Mouse (Mus musculus) retina, adult 2 months (tissue): Measurements from ENCODE around the gene Foxo6.

Experiments used
- DNase-seq: peaks from one replicate; pipeline ENCODE4 v3.0.0-alpha.2; 2012; ENCODE audit warnings: low read depth, low spot score

The Foxo6 gene

GRCm38 (mm10) chr4:120284187-120284586 is 3.0 kb downstream of the Foxo6 start:
- no peak for DNase-seq

DNA sequence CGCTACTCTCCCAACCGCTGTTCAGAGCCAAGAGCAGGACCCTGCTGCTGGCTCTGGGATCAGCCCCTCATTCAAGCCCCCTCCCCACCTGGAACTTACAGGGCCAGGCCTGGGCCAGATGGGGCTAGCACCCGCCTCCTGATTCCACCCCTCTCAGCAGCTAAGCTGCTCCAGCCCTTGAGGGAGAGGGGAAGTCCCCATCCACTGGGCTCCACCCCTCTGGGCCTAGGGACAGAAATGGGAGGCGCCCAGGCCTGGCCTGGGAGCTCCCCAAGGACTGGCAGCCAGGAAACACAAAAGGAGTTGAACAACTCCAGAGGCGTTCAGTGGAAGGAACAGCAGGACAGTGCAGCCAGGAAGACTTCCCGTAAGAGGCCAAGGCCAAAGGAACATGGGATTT is 4.0 kb downstream of the Foxo6 start:
- no peak for DNase-seq

DNA sequence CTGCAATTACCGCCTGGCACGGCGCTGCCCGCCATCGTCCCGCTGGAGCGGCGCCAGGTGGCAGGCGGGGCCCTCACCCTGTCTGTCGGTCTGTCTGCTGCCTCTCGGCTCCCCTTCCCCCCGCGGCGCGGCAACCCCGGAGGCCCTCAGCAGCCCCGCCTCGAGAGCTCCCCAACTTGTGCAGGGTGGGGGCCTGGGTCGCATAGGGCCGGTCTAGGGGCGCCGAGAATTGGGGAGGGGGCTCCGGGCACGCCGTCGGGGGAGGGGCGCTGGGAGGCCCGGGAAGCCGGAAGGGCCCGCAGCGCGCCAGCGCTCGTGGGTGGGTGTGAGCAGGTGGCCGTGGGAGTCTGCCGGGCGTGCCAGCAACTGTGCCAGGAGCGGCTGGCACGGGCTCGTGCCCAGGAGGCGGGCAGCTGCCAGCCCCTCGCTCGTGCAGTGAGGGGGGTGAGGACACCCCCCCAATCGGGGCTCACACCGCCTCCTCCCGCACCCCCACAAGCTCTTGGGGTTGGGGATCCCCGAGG is 4.5 kb downstream of the Foxo6 start:
- DNase-seq, result no peak

GRCm38 (mm10) chr4:120281011-120281410 is 6.1 kb downstream of the Foxo6 start:
- DNase-seq, result no peak

DNA sequence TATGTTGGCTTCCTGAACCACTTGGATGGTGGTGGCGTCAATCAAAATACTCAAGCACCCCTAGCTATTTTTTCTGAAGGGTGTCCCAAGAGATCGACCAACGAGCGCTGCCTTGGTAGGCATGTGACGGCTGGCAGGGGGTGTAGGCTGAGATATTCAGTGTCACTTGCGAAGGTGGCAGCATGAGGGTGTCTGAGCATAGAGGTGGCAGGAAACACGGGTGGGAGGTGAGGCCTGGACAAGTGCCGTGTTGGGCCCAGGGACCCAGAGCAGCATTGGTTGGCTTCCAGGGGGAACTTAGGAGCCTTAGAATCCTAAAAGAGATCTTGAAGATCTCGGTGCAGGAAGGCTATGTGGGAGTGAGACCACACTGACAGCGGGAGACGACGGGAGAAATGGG is 6.7 kb downstream of the Foxo6 start:
- no peak for DNase-seq

GRCm38 (mm10) chr4:120277255-120277928 is 9.8 kb downstream of the Foxo6 start:
- DNase-seq, result no peak

DNA sequence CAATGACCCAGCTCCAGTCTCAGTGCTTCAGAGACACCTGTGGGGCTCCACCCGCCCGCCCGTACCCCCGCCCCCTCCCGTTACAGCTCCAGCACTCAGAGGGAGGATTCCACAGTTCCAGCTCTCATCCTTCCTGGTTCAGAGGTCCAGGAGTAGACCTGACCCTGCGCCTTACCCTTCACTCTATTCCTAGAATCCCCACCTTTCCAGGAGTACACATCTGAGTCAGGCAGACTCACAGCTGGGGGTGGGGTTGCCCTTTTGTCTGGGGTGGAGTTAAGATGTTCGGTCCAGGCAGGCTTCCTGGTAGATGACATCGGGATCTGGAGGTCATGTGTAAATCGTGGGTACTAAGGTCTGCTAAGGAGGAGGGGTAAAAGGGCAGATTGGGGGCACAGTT is 11.7 kb downstream of the Foxo6 start:
- no peak for DNase-seq

- no peak for DNase-seq
Observed at GRCm38 (mm10) chr4:120273594-120273993, 13.6 kb downstream of the Foxo6 start.

DNA sequence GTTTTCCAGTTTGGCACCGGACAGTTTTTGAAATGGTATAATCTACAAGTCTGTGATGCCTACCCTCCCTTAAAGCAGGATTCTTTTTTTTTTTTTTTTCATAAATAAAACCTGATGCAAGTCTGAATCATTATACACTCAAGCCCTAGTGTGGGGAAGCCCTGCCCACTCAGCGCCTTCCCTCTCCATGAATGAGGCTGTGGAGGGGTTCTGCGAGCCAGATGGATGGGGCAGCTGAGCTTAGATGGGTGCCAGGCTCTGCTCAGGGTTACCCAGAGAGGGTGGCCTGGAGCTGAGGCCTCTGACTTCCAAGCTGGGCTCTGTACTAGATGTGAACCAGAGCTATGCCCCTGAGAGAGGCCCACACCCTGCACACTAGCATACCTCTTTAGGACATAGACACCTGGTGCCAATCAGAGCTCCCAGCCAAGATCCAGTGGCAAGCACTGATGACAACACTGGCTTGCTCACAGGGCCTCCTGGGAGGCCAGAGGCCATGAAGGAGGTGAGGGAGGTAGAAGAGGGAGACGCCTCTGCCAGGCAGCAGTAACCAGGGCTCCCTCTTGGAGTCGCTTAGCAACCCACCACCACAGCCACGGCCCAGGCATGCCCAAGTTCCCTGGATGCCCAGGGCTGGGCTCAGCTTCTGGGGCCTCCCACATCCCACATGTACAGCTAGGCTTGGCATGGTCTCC is 15.1 kb downstream of the Foxo6 start:
- no peak for DNase-seq

DNA sequence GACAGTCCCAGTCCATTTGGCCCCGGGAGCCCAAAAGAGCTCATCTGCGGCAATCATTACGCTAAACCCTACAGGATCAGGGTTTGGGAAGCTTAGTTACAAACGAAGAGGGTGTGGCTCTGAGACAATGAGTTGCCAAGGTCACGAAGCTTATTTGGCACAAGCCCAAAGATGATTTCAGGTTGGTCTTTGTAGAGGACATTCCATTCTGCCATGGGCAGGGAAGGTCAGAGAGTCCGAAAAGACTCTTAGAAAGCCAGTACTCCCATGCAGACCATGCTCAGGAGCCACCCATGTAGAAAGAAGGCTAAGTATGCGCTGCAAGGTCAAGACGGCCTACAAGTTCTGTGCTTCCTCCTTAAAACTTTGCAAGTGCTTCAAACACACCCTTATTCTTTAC is 15.9 kb downstream of the Foxo6 start:
- no peak for DNase-seq

- no peak for DNase-seq
Observed at GRCm38 (mm10) chr4:120270937-120271199, 16.3 kb downstream of the Foxo6 start.

- DNase-seq, result no peak
Observed at GRCm38 (mm10) chr4:120270148-120270936, 16.8 kb downstream of the Foxo6 start.

DNA sequence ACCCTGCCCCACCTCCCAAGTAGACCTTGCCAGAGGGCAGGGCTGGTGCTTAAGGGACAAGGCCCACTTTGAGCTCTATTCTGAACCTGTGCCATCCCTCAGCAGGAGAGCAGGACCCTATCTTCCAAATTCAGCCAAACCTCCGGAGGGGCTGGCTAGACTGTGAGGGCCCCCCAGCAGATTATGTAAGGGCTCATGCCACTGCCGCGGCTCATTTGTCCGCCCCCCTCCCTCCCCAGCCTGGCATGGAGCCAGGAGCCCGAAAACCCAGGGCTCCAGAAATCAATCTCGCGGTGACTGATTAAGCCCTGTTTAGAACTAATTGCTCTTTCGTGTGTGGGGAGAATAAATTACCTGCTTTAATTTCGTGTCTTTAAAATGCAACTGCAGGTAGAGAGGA is 17.7 kb downstream of the Foxo6 start:
- DNase-seq, result no peak

DNA sequence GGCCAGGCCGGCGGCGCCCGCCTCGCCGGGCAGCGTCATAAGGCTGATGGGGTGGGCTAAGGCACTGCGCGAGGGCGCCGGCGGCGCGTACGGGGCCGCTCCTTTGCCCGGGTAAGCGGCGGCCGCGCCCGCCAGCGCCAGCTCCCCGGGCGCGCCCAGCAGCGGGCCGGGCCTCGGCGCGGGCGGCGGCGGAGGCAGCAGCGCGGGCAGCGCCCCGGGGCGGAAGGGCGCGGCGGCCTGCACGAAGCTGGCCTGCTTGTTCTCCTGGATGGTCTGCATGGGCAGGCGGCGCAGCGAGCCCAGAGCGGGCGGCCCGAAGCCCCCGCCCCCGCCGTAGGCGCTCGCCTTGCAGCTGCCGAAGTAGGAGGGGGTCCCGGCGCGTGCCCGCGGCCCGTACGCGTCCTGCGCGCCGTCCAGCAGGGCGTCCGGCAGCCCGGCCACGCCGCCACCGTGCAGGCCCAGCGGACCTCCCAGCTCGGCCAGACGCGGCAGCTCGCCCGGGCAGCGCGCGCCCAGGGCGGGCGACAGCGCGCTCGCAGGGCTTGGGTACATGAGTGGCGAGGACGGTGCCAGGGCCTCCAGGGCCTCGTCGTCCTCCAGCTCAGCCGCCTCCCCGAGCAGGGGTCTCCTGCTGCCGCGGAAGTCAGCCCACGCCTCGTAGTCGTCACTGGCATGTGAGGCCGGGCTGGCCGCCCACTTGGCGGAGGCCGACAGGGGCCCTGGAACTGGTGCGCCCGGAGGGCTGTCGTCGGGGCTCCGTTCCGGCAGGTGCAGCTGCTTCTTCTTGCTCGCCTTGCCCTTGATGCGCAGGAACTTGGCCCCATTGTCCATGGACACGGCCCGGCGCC is 18.7 kb downstream of the Foxo6 start:
- DNase-seq, result no peak

DNA sequence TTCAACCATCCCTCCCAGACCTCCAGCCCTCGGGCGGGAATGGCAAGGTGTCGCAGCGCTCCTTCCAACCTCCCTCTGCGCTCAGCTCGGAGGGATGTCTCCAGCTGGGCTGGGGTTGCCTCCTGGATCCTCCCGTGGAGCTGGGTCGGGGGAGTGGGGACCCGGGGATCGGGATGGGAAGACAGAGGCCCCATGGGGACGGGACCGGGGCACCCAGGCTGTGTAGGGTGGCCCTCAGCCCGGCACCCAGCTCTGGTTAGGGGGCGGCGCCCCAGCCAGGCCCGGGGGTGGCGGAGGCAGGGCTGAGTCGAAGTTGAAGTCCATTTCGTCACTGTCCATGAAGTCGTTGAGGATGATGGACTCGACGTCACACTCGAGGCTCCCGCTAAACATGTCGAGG is 19.5 kb downstream of the Foxo6 start:
- no peak for DNase-seq

DNA sequence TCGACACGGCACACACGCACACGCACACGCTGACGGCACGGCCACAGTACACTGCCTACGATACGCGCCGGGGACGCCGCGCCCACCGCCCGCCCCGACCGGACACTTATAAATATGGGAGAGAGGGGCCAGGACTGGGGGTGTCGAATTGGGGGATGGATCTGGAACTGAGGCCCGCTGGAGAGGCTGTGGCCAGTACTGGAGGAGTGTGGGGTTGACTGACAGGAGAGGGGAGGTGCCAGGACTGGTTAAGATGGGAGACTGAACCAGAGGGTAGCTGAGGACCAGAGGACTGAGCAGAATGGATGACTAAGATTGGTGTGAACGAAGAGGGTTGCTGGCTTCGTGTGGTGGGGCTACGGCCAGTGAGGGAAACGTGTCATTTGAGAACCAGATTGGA is 20.0 kb downstream of the Foxo6 start:
- DNase-seq, result no peak

- no peak for DNase-seq
Observed at GRCm38 (mm10) chr4:120264105-120264504, 23.0 kb downstream of the Foxo6 start.

- DNase-seq, result no peak
Observed at GRCm38 (mm10) chr4:120262726-120263125, 24.4 kb downstream of the Foxo6 start.

DNA sequence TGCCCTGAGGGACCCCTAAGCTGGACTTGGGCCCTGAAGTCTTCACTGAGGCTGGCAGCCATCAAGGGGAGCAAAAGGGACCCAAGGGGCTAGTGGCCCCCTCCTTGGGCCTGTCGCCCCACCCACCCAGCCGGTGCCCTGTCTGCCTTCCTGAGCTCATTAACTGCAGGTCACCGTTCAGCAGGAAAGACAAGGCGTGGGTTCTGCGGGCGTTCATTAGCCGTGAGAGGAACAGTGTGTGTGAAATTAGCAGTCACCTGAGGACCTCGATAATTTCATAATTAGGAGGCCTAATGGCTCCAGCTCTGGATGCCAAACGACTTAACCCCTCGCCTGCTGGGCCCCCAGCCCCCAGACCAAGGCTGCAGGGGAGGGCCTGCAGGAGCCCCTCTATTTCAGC is 24.9 kb downstream of the Foxo6 start:
- no peak for DNase-seq

GRCm38 (mm10) chr4:120259356-120260181 is 27.6 kb downstream of the Foxo6 start:
- DNase-seq, result no peak

DNA sequence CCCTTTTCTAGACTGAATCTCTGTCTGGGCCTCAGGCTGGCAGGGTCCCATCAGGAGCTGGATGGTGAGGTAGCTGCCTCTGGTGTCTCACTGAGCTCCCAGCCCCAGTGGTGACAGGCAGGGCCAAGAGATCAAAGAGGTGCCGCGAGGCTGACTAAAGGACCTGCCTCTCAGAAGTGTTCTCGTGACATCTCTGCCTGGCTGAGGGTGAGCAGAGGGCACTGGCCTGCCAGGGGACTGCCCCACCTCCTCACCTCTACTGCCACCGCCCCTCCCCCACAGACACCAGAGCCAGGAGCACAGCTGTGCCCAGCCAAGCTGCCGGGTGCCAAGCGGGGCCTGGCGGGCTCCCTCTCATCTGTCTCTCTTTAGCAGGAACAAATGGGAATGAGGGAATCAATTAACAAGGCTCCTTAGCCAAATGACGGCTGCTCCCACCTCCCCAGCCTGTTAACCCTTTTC is 38.3 kb downstream of the Foxo6 start:
- no peak for DNase-seq
